Mouse (Mus musculus): ENCODE measurements around the gene Corin. TPM values are rescaled to one million over a fixed set of nuclear protein-coding genes. Genes with fewer than 3 reads are reported as not detected.

The Corin gene
- polyA plus RNA-seq, 1 experiment = not detected

GRCm38 (mm10) chr5:72365801-72366200, 138.5 kb downstream of the Corin start:
- Histone ChIP-seq H3K4me2 (ENCODE audit: low read depth) (no peak overlapping the region), H3K4me3 (no peak overlapping the region), H3ac (ENCODE audit: control insufficient read depth, insufficient read length) (no peak overlapping the region), H3K36me3 (ENCODE audit: control insufficient read depth, insufficient read depth) (no peaks in the 10 kb centered on the region), H3K79me2 (ENCODE audit: control insufficient read depth, insufficient read depth) (no peaks in the 10 kb centered on the region), H3K27me3 (ENCODE audit: control insufficient read depth, insufficient read depth, insufficient read length) (peaks cover 6% of the 10 kb centered on the region)
- no peak for TF ChIP-seq E2F4 (IDR thresholded peaks at IDR 0.05; ENCODE audit: insufficient read depth)
- TF ChIP-seq TCF3 (IDR thresholded peaks at IDR 0.05; ENCODE audit: insufficient read length, low read depth) = no peak
- no peak for TF ChIP-seq MAX (IDR thresholded peaks at IDR 0.05; ENCODE audit: low read depth)
- TF ChIP-seq CEBPB (IDR thresholded peaks at IDR 0.05; ENCODE audit: insufficient read depth, poor library complexity, severe bottlenecking) = no peak
- TF ChIP-seq REST (IDR thresholded peaks at IDR 0.05; ENCODE audit: insufficient read depth, insufficient read length) = no peak
- no peak for TF ChIP-seq SRF (IDR thresholded peaks at IDR 0.05; ENCODE audit: control insufficient read depth, insufficient read length, low read depth)
- no peak for TF ChIP-seq POLR2AphosphoS2 (IDR thresholded peaks at IDR 0.05; ENCODE audit: insufficient read length, low read depth)
- no peak for TF ChIP-seq MYOD1 (IDR thresholded peaks at IDR 0.05; ENCODE audit: control insufficient read depth in 1 of 3, insufficient read length in 2 of 3, low read depth in 2 of 3)
- TF ChIP-seq POLR2A (IDR thresholded peaks at IDR 0.05; ENCODE audit: insufficient read length, low read depth) = no peak
- TF ChIP-seq MYOG (IDR thresholded peaks at IDR 0.05; ENCODE audit: control insufficient read depth in 1 of 3, insufficient read depth in 1 of 3, insufficient read length in 2 of 3, low read depth in 2 of 3) = no peak

GRCm38 (mm10) chr5:72363838-72364237, 140.4 kb downstream of the Corin start:
- no peak overlapping the region for H3K4me2 ChIP-seq (ENCODE audit: low read depth)
- no peak overlapping the region for H3K4me3 ChIP-seq
- H3K36me3 ChIP-seq (ENCODE audit: control insufficient read depth, insufficient read depth) = no peaks in the 10 kb centered on the region
- no peaks in the 10 kb centered on the region for H3K79me2 ChIP-seq (ENCODE audit: control insufficient read depth, insufficient read depth)
- H3K27me3 ChIP-seq (ENCODE audit: control insufficient read depth, insufficient read depth, insufficient read length) = no peaks in the 10 kb centered on the region
- H3ac ChIP-seq (ENCODE audit: control insufficient read depth, insufficient read length) = no peak overlapping the region
- TF ChIP-seq E2F4 (IDR thresholded peaks at IDR 0.05; ENCODE audit: insufficient read depth) (no peak), CEBPB (IDR thresholded peaks at IDR 0.05; ENCODE audit: insufficient read depth, poor library complexity, severe bottlenecking) (no peak), TCF12 (IDR thresholded peaks at IDR 0.05; ENCODE audit: insufficient read depth, poor library complexity, severe bottlenecking) (no peak), USF1 (IDR thresholded peaks at IDR 0.05; ENCODE audit: low read depth) (no peak), MAX (IDR thresholded peaks at IDR 0.05; ENCODE audit: low read depth) (no peak), SRF (IDR thresholded peaks at IDR 0.05; ENCODE audit: control insufficient read depth, insufficient read length, low read depth) (no peak), REST (IDR thresholded peaks at IDR 0.05; ENCODE audit: insufficient read depth, insufficient read length) (no peak), MYOD1 (IDR thresholded peaks at IDR 0.05; ENCODE audit: control insufficient read depth in 1 of 3, insufficient read length in 2 of 3, low read depth in 2 of 3) (no peak)

DNA sequence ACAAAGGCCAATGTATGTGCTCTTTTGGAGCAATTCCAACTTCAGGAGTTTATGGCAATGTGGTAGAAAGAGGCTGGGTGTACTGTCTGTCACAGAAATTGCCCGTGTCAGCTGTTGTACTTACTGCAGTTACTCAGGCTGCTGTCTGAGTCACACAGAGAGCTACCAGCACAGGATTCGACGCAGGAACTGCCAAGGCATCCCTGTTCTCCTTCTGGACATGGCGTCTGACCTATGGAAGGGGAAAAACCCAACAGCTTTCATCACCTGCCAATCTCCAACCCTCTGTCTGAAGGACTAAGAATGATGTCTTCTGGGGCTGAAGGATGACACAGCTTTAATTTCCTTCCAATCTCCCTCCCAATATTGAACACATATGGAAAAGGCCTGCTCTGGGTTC, 150.5 kb downstream of the Corin start:
- H3K4me2 ChIP-seq (ENCODE audit: low read depth) = no peak overlapping the region
- no peaks in the 10 kb centered on the region for H3K27me3 ChIP-seq (ENCODE audit: control insufficient read depth, insufficient read depth, insufficient read length)
- H3ac ChIP-seq (ENCODE audit: control insufficient read depth, insufficient read length) = no peak overlapping the region
- no peaks in the 10 kb centered on the region for H3K79me2 ChIP-seq (ENCODE audit: control insufficient read depth, insufficient read depth)
- TF ChIP-seq REST (IDR thresholded peaks at IDR 0.05; ENCODE audit: insufficient read depth, insufficient read length) (no peak), SRF (IDR thresholded peaks at IDR 0.05; ENCODE audit: control insufficient read depth, insufficient read length, low read depth) (no peak), POLR2A (IDR thresholded peaks at IDR 0.05; ENCODE audit: insufficient read length, low read depth) (no peak)
- no peaks in the 10 kb centered on the region for H3K36me3 ChIP-seq (ENCODE audit: control insufficient read depth, insufficient read depth)
- no peak overlapping the region for H3K4me3 ChIP-seq

- Histone ChIP-seq H3ac (ENCODE audit: control insufficient read depth, insufficient read length) (no peak overlapping the region), H3K27me3 (ENCODE audit: control insufficient read depth, insufficient read depth, insufficient read length) (no peaks in the 10 kb centered on the region), H3K79me2 (ENCODE audit: control insufficient read depth, insufficient read depth) (no peaks in the 10 kb centered on the region), H3K36me3 (ENCODE audit: control insufficient read depth, insufficient read depth) (no peaks in the 10 kb centered on the region), H3K4me2 (ENCODE audit: low read depth) (no peak overlapping the region), H3K4me3 (no peak overlapping the region)
- TF ChIP-seq USF1 (IDR thresholded peaks at IDR 0.05; ENCODE audit: low read depth) = no peak
Measured at GRCm38 (mm10) chr5:72350081-72350758, 154.1 kb downstream of the Corin start.

DNA sequence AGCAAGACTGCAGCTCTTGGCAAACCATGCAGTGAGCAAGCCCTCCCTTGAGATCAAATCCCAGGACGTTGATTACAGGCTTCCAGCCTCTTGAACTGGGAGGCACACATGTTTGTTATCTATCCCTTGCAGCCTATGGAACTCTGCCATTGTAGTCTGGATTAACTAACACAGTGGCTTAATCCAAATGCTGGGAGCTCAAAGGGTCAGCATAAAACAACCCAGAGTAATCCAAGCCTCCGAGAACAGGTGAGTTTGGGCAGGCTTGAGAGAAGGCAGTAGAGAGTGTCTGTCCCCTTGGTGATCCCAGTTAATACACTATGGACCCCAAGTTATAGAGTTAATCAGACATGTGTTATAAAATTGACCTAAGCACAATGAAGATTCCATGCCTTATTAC, 155.7 kb downstream of the Corin start:
- H3K27me3 ChIP-seq (ENCODE audit: control insufficient read depth, insufficient read depth, insufficient read length) = no peaks in the 10 kb centered on the region
- H3ac ChIP-seq (ENCODE audit: control insufficient read depth, insufficient read length) = no peak overlapping the region
- H3K36me3 ChIP-seq (ENCODE audit: control insufficient read depth, insufficient read depth) = no peaks in the 10 kb centered on the region
- no peak overlapping the region for H3K4me2 ChIP-seq (ENCODE audit: low read depth)
- H3K4me3 ChIP-seq = no peak overlapping the region
- TF ChIP-seq MYOG (IDR thresholded peaks at IDR 0.05; ENCODE audit: control insufficient read depth in 1 of 3, insufficient read depth in 1 of 3, insufficient read length in 2 of 3, low read depth in 2 of 3) (no peak), USF1 (IDR thresholded peaks at IDR 0.05; ENCODE audit: low read depth) (no peak), MYOD1 (IDR thresholded peaks at IDR 0.05; ENCODE audit: control insufficient read depth in 1 of 3, insufficient read length in 2 of 3, low read depth in 2 of 3) (no peak), CEBPB (IDR thresholded peaks at IDR 0.05; ENCODE audit: insufficient read depth, poor library complexity, severe bottlenecking) (no peak), TCF12 (IDR thresholded peaks at IDR 0.05; ENCODE audit: insufficient read depth, poor library complexity, severe bottlenecking) (no peak), POLR2AphosphoS2 (IDR thresholded peaks at IDR 0.05; ENCODE audit: insufficient read length, low read depth) (no peak)
- no peaks in the 10 kb centered on the region for H3K79me2 ChIP-seq (ENCODE audit: control insufficient read depth, insufficient read depth)
